Mouse (Mus musculus) heart, embryonic 12.5 days (tissue): Measurements from ENCODE around the gene Six2. TPM values are rescaled to one million over a fixed set of nuclear protein-coding genes. Genes with fewer than 3 reads are reported as not detected.

Experiments used
- ATAC-seq: fragments of 200-750 bp; cut with Nextera tagmentation; 2 replicates; pipeline ENCODE4 v1.8.0; 2017; ENCODE audit warnings: moderate TSS enrichment, moderate library complexity; ENCODE audit not compliant: insufficient number of reproducible peaks, low FRiP score
- H3K27ac ChIP-seq: fragments of 300-500 bp; sonication (generic); 2 replicates; pipeline ENCODE4 v1.5.1; 2016; ENCODE audit warnings: mild to moderate bottlenecking, moderate library complexity; ENCODE audit not compliant: poor library complexity, severe bottlenecking
- H3K27me3 ChIP-seq: fragments of 300-500 bp; sonication (generic); replicated peaks from 2 replicates; pipeline ENCODE4 v1.6.1; 2016; ENCODE audit warnings: mild to moderate bottlenecking, moderate library complexity
- H3K36me3 ChIP-seq: fragments of 300-500 bp; sonication (generic); 2 replicates; pipeline ENCODE4 v1.6.1; 2016; ENCODE audit warnings: mild to moderate bottlenecking, moderate library complexity
- H3K4me1 ChIP-seq: fragments of 300-500 bp; sonication (generic); replicated peaks from 2 replicates; pipeline ENCODE4 v1.6.1; 2016; ENCODE audit warnings: mild to moderate bottlenecking
- H3K4me2 ChIP-seq: fragments of 300-500 bp; sonication (generic); 2 replicates; pipeline ENCODE4 v1.6.1; 2016; ENCODE audit warnings: mild to moderate bottlenecking, moderate library complexity
- H3K4me3 ChIP-seq: fragments of 300-500 bp; sonication (generic); 2 replicates; pipeline ENCODE4 v1.5.1; 2016; ENCODE audit warnings: mild to moderate bottlenecking
- H3K9ac ChIP-seq: fragments of 300-500 bp; sonication (generic); 2 replicates; pipeline ENCODE4 v1.6.1; 2016; ENCODE audit warnings: mild to moderate bottlenecking, moderate library complexity
- H3K9me3 ChIP-seq: fragments of 300-500 bp; sonication (generic); replicated peaks from 2 replicates; pipeline ENCODE4 v1.6.1; 2016; ENCODE audit warnings: mild to moderate bottlenecking, moderate library complexity
- whole genome bisulfite sequencing: fragments of 180-500 bp; shearing (Covaris S2); methylation state at CpG from one replicate; pipeline ENCODE4 v1.1.7; 2016; 5-methylcytosine and 5-hydroxymethylcytosine counted together
- polyA plus RNA-seq: library from polyadenylated mRNA; unstranded; fragments of >200 nt; fragmentation: Nextera tagmentation; extraction: Ambion mirVana; gene quantifications from 2 replicates; pipeline ENCODE4 v1.2.1, GENCODE M21; 2016

Six2 gene
- polyA plus RNA-seq = 0.18 and 0.26 TPM in 2 replicates

DNA sequence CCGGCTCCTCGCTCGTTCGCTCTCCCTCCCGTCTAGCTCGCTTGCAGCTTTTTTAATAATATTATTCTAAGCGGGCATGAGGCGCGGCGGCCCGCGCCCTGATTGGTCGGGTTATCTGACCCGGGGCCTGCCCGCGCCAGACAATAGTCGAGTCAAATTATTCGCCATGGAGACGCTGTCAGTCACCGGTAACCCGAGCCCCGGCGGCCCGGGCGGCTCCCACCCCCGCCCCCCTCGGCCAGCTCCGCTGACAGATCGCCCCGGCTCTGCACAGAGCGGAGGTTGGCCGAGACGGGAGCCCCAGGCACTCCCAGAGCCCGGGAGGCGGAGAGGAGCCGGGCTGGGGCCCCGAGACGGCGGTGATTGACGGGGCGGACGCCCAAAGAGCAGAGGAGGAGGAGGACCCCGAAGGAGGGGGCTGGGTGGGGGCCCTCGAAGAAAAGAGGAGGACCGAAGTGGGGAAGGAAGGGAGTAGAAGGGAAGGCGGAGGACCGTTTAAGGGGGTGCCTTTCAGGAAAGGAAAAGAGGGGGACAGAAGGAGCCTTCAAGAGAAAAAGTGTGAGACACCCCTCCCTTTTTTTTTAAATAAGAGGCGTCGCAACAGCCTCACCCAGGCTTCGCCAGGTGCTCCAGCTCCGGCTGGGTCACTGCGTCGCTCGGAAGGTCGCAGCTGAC is at the start of gene Six2:
Six2 (minus strand) TSS at position 39 of the 675 bp plus-strand sequence.
- peak within 1 kb of the TSS; percentile 46 for H3K9ac ChIP-seq

DNA sequence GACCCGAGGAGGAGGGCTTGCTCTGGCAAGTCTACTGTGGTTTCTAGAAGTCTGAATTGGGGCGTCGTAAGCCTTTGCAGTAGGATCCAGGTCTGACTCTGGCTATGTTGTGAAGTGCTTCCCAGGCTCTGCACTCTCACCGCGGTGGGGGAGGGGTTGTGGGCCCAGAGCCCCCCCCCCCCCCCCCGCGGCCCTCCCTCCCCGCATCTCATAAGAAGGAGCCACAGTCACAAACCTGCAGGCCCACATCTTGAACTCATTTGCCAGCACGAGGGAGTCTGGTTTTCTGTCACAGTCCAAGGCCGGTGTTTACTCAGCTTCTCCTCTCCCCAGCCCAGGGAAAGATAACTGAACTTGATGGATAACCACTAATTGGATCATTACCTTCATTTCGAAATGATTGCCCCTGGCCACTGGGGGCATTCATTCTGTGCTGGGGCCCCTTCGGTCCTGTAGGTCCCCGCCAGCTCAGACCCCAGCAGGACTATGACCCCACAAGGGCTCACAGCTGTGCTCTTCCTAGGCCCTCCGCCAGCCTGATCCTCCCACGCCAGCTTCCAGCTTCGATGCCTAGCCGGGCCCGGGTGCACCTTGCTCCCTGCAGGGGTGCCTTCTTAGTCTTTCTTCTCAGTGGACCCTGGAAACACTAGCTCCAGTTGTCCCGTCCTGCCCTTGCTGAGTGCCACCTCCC is 49.2 kb upstream of the Six2 start:
- Histone ChIP-seq H3K36me3 (no peaks in the 10 kb centered on the region), H3K9ac (no peak overlapping the region), H3K4me1 (no peaks in the 10 kb centered on the region), H3K27me3 (no peaks in the 10 kb centered on the region; the same call in none of the 2 replicates), H3K4me3 (no peak overlapping the region), H3K9me3 (no peaks in the 10 kb centered on the region), H3K27ac (no peak overlapping the region), H3K4me2 (no peak overlapping the region)
- no peak for ATAC-seq
- 39% methylated on average over 19 of the region's 19 CpGs for WGBS

More for the DNA sequence above, at the start of gene Six2:
- H3K4me1 ChIP-seq = peaks cover 23% of the 10 kb centered on the region
- H3K4me2 ChIP-seq = peak within 1 kb of the TSS; percentile 72
- peaks cover 94% of the 10 kb centered on the region for H3K27me3 ChIP-seq
- no peaks in the 10 kb centered on the region for H3K9me3 ChIP-seq
- H3K4me3 ChIP-seq = peak within 1 kb of the TSS; percentile 47
- H3K27ac ChIP-seq = no peak within 1 kb of the TSS
- H3K36me3 ChIP-seq = no peaks in the 10 kb centered on the region
- peak; percentile 81 for ATAC-seq
- WGBS = 1% methylated on average over 55 of the region's 55 CpGs

DNA sequence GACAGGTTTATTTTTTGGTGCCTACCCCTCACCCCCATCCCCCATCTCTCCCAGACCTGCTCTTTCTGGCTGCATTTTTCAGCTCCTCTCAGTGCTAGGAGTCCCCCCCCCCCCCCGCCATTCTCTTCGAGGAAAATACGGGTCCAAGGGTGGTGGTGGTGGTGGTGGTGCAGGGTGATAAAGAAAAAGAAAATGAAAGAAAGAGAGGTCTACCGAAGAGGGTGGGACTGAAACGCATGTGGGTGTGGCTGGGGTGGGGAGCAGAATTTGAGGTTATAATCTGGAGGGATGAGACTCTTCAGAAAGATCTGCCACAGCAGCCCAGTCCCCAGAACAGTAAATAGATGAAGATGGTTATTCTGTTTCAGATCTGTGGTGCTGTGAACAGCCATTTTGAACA is 43.3 kb upstream of the Six2 start:
- Histone ChIP-seq H3K27ac (no peak overlapping the region), H3K9ac (no peak overlapping the region), H3K4me1 (no peaks in the 10 kb centered on the region), H3K9me3 (no peaks in the 10 kb centered on the region), H3K4me3 (no peak overlapping the region), H3K4me2 (no peak overlapping the region), H3K36me3 (no peaks in the 10 kb centered on the region), H3K27me3 (no peaks in the 10 kb centered on the region; the same call in 1 of the 2 replicates)
- no peak for ATAC-seq
- WGBS = 78% methylated on average over 5 of the region's 5 CpGs

DNA sequence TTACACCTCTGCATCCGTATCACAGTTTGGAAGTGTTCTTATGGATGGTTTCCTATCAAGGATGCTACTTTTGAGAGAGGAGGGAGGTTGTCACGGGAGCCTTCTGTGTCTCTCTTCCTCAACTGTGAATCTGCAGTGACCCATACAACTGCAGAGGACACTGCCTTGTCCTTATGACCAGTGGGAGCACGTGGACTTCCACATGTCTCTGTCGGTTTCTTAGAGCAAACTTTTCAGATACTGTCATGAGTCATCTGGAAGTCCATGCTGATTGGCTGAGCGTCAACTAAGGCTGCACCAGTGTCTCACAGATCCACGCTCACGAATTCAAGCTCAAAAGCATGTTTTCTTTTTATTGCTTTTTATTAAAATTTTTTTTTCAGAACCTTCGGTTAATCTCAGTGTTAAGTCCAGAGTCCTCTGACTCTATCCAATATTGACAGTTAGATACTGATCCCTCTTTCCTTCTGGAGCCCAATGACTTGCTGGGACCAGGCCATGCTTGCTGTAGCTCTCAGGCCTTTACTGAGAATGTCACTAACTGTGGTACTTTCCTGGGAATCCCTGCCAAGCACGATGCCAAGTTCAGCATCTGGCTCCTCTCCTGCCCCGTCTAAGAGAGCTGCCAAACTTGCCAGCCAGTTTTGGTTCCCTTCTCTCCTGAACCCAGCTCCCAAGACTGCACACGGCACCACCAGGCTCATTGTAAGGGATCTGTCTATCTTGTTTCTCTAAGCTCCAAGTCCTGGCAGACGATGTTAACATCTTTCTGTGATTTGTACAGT is 42.3 kb upstream of the Six2 start:
- no peak overlapping the region for H3K9ac ChIP-seq
- no peaks in the 10 kb centered on the region for H3K4me1 ChIP-seq
- no peaks in the 10 kb centered on the region for H3K36me3 ChIP-seq
- no peak overlapping the region for H3K4me3 ChIP-seq
- H3K4me2 ChIP-seq = no peak overlapping the region
- ATAC-seq = no peak
- H3K9me3 ChIP-seq = no peaks in the 10 kb centered on the region
- no peaks in the 10 kb centered on the region; the same call in 1 of the 2 replicates for H3K27me3 ChIP-seq
- WGBS = 78% methylated on average over 12 of the region's 12 CpGs
- no peak overlapping the region for H3K27ac ChIP-seq

DNA sequence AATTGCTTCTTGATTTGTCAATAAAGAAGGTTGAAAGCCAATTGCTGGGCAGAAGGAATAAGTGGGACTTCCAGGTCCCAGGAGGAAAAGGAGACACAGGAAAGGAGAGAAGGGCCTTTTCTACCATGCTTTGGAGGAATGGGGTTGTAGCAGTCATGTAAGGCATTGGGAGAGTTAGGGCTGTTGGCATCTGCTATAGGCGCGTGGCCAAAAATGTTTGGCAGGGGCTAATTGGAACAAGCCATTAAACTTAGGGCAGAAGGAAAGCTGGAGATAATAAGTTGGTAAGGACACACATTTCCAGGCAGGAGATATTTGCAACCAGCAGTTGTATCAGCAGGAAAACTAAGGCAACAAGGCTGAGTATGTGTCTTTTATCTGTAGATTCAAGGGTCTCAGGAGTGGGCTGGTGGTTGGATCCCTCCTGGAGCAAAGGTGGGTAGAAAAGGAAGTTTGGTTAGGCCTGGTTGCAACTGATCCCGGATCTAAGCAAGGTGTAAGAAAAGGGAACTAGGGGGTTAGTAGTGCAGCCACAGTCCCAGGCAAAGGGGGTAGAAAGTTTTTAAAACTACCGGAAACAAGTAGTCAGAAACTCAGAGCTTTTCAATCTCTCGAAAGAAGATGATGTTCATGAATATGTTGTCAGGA is 40.1 kb upstream of the Six2 start:
- Histone ChIP-seq H3K36me3 (no peaks in the 10 kb centered on the region), H3K4me1 (no peaks in the 10 kb centered on the region)
- 85% methylated on average over 5 of the region's 5 CpGs for WGBS

DNA sequence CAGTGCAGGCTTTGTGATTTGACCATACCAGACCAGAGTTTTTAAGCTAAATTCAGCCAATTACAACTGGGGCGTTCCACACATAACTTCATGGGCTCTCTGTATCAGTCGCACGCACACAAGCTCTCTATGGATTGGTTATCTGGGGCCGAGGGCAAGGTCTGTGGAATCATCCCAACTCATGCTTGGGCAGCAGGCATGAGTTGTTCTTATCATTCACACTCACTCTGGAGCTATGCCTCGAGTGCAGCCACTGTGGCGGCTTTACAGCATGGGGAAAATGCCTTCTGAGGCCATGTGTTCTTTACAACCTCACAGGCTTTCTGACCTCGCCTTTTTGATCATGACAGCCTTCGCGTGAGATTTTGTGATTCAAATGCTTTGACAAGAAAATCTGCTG is 37.9 kb upstream of the Six2 start:
- 68% methylated on average over 9 of the region's 9 CpGs for WGBS
- Histone ChIP-seq H3K36me3 (no peaks in the 10 kb centered on the region), H3K4me2 (no peak overlapping the region), H3K9me3 (no peaks in the 10 kb centered on the region; the same call in 1 of the 2 replicates), H3K4me3 (no peak overlapping the region), H3K27me3 (peaks cover 6% of the 10 kb centered on the region; the same call in 1 of the 2 replicates), H3K4me1 (no peaks in the 10 kb centered on the region), H3K27ac (no peak overlapping the region), H3K9ac (no peak overlapping the region)
- ATAC-seq = no peak

More for the DNA sequence above, 40.1 kb upstream of the Six2 start:
- Histone ChIP-seq H3K4me2 (no peak overlapping the region), H3K4me3 (no peak overlapping the region), H3K9ac (no peak overlapping the region), H3K27ac (no peak overlapping the region), H3K9me3 (no peaks in the 10 kb centered on the region), H3K27me3 (no peaks in the 10 kb centered on the region)
- ATAC-seq = no peak

DNA sequence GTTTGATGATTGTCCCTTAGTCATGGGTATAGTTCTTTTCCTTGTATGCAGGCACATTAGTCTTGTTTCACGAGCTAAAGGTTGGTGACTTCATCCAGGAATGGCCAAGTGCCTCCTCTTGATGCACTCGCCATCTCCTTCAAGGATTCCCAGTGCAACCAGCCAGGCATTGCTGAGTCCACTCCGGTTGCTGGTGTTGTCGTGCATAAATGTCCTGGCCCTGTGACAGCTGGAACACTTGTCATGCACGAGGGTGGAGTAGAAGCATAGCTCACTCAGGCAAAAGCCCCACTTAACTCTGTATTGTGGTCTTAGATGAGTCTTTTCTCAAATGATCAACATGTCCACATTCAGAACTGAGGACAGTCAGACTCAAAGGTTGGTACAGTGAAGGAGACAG is 35.1 kb upstream of the Six2 start:
- Histone ChIP-seq H3K27me3 (peaks cover 22% of the 10 kb centered on the region), H3K27ac (no peak overlapping the region), H3K9ac (no peak overlapping the region), H3K9me3 (no peaks in the 10 kb centered on the region; the same call in 1 of the 2 replicates), H3K4me2 (no peak overlapping the region), H3K4me1 (no peaks in the 10 kb centered on the region), H3K36me3 (no peaks in the 10 kb centered on the region), H3K4me3 (no peak overlapping the region)
- no peak for ATAC-seq
- WGBS = 76% methylated on average over 5 of the region's 5 CpGs

DNA sequence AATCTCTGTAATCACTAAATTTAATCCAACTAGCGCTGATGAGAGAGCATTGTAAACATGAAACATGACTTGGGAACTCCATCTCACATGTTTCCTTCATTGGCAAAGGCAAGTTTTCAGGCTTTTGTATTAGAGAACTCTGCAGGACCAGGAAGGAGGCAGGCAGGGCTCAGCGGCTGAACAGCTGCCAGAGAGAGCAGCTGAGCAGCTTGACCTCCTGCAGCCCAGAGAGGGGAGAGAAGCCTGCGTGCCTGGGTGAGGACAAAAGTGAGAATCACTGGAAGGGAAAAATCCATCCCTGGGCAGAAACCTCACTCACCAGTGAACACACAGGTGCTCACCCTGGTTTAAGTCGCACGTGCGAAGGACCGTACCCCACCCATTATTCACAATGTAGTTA is 29.2 kb upstream of the Six2 start:
- peaks cover 68% of the 10 kb centered on the region for H3K27me3 ChIP-seq
- ATAC-seq = no peak
- H3K9ac ChIP-seq = no peak overlapping the region
- no peak overlapping the region for H3K27ac ChIP-seq
- WGBS = 69% methylated on average over 7 of the region's 7 CpGs
- H3K4me1 ChIP-seq = no peaks in the 10 kb centered on the region
- no peaks in the 10 kb centered on the region; the same call in 1 of the 2 replicates for H3K9me3 ChIP-seq
- H3K4me2 ChIP-seq = no peak overlapping the region
- H3K36me3 ChIP-seq = no peaks in the 10 kb centered on the region
- no peak overlapping the region for H3K4me3 ChIP-seq

DNA sequence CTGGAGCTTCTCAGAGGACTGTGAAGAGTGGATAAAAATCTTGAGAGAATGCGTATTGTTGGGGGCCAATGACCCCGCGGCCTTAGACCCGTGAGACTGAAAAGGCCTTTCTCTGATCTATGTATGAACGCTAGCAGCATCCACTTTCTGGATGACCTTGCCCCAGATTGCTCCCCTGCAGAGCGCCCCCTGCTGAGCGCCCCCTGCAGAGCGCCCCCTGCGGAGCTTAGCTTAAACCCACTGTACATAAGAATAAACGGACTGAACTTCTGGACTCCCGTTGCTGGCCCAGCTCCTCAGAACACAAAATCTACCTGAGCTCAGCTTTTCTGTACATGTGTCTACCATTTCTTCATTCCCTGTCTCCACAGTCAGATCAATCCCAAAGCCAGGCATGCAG is 27.7 kb upstream of the Six2 start:
- ATAC-seq = no peak
- Histone ChIP-seq H3K27me3 (peaks cover 63% of the 10 kb centered on the region), H3K4me1 (no peaks in the 10 kb centered on the region), H3K27ac (no peak overlapping the region), H3K9ac (no peak overlapping the region), H3K4me2 (no peak overlapping the region), H3K36me3 (no peaks in the 10 kb centered on the region), H3K9me3 (no peaks in the 10 kb centered on the region), H3K4me3 (no peak overlapping the region)
- 67% methylated on average over 11 of the region's 11 CpGs for WGBS

DNA sequence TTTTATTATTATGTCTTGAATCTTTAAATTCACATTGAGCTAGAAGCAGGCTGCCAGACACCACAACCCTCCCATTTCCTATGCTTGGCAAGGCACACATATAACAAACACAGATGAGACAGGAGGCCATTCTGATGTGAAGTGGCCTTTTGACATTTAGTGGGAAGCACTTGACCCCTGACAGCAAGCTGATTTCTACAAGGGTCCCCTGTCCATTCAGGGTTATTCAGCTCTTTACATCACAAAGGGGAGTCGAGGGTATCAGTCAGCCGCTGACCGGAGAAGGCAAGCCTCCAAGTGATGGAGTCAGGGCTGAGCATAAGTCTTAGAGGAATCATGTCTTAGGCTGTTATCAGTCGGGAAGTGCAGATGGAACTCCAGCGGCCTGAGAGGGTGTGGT is 26.3 kb upstream of the Six2 start:
- Histone ChIP-seq H3K27me3 (peaks cover 65% of the 10 kb centered on the region), H3K4me2 (no peak overlapping the region), H3K27ac (no peak overlapping the region), H3K9me3 (peaks cover 7% of the 10 kb centered on the region), H3K36me3 (no peaks in the 10 kb centered on the region), H3K4me3 (no peak overlapping the region), H3K4me1 (no peaks in the 10 kb centered on the region), H3K9ac (no peak overlapping the region)
- no peak for ATAC-seq
- WGBS = 37% methylated on average over 5 of the region's 5 CpGs

DNA sequence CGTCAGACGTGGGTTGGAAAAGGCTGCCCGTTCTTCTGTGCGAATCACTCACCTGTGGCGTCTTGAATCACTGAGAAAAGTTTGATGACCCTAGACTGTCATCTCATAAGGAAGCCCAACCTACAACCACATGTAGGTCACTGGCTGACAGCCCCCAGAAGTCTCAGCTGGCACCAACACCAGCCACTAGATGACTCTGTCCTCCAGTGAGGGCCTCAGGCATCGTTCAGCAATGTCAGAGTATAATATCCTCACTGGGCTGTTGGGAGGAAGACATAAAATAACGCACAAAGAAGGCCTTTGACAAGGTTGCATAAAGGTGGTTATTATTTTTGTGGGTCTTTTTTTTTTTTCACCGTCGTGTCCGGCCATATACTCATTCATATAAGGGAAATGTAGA is 24.8 kb upstream of the Six2 start:
- H3K27ac ChIP-seq = no peak overlapping the region
- no peak for ATAC-seq
- no peak overlapping the region for H3K9ac ChIP-seq
- no peak overlapping the region for H3K4me3 ChIP-seq
- H3K4me2 ChIP-seq = no peak overlapping the region
- no peaks in the 10 kb centered on the region for H3K36me3 ChIP-seq
- H3K4me1 ChIP-seq = no peaks in the 10 kb centered on the region
- H3K27me3 ChIP-seq = peaks cover 59% of the 10 kb centered on the region
- H3K9me3 ChIP-seq = peaks cover 7% of the 10 kb centered on the region
- 83% methylated on average over 10 of the region's 10 CpGs for WGBS
